Mouse (Mus musculus): ENCODE measurements around the gene Fermt1. TPM values are rescaled to one million over a fixed set of nuclear protein-coding genes. Genes with fewer than 3 reads are reported as not detected.

Gene Fermt1
- polyA plus RNA-seq, 1 experiment from 2014 or later, result 53.2 TPM

DNA sequence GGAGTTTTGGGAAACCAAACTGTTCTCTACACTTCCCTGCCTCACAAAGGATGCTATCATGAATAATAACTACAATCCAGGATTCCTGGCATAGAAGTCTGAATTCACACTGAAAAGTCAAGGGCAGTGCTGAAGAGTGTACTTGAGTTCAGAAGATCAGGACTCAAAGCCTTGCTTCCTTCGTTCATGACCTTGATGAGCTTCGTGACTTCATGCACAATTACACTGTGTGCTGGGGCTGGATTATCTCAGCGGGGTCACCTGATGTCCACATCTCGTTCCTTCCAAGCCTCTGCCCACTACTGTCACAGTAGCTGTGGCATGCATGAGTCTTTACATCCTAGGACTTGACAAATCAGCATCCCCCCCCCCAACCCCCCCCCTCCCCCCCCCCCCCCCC, 44.1 kb downstream of the Fermt1 start:
- no peak for ATAC-seq
- H3K4me1 ChIP-seq (ENCODE audit: control insufficient read depth, insufficient read depth, low read length), result no peaks in the 10 kb centered on the region
- no peaks in the 10 kb centered on the region for H3K36me3 ChIP-seq (ENCODE audit: control insufficient read depth, insufficient read depth, low read length)
- no peaks in the 10 kb centered on the region for H3K9me3 ChIP-seq (ENCODE audit: control insufficient read depth, low read length)
- no peak overlapping the region for H3K27ac ChIP-seq (ENCODE audit: low read length)
- no peak overlapping the region for H3K4me3 ChIP-seq (ENCODE audit: low read length)
- no peaks in the 10 kb centered on the region for H3K27me3 ChIP-seq (replicated peaks; ENCODE audit: control insufficient read depth, insufficient read depth, low read length)
- H3K9ac ChIP-seq (ENCODE audit: low read depth, low read length), result no peak overlapping the region
- H3K4me2 ChIP-seq (ENCODE audit: low read depth, low read length), result no peak overlapping the region
- WGBS, result 73% methylated on average over 4 of the region's 4 CpGs

DNA sequence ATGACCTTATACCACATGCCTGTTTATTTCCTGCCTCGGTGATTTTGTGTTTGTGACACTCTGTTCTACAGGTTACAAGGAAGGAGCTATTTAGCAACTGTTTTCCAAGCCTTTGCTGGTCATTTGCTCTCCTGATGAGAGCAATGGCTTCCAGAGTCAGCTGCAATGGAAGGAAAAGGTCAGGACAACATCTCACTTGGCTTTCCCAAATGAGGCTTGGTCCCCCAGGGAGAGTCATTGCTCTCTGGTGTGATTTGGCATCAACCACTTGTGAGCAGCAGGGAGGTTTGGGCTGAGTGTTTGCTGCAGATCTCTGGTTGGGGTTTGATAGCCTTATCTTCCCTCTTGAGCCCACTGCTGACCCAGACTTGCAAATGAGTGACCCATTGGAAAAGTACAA, 45.1 kb downstream of the Fermt1 start:
- Histone ChIP-seq H3K36me3 (ENCODE audit: control insufficient read depth, insufficient read depth, low read length) (no peaks in the 10 kb centered on the region), H3K9me3 (ENCODE audit: control insufficient read depth, low read length) (no peaks in the 10 kb centered on the region), H3K9ac (ENCODE audit: low read depth, low read length) (no peak overlapping the region), H3K4me1 (ENCODE audit: control insufficient read depth, insufficient read depth, low read length) (no peaks in the 10 kb centered on the region), H3K27me3 (replicated peaks; ENCODE audit: control insufficient read depth, insufficient read depth, low read length) (no peaks in the 10 kb centered on the region), H3K4me3 (ENCODE audit: low read length) (no peak overlapping the region), H3K27ac (ENCODE audit: low read length) (no peak overlapping the region), H3K4me2 (ENCODE audit: low read depth, low read length) (no peak overlapping the region)
- WGBS, result 89% methylated on average over 1 of the region's 1 CpGs
- no peak for ATAC-seq

DNA sequence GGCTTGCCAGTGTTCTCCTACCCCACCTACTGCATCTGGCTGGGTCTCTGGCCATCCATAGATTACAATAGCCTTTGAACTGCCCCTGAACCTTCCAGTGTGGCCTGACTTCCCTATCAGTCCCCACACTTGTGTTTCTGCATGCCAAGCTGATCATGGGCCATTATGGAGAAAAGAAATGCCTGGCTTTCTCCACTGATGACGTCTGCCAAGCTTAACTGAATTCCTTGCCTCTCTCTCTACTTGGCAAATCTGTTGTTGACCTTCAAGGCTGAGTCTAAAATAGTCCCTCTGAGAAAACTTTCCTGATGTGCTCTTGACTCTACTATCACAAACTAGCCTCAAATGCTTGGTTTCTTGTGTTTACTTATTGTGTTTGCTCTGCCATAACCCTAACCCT, 47.5 kb downstream of the Fermt1 start:
- WGBS, result 49% methylated on average over 1 of the region's 1 CpGs

GRCm38 (mm10) chr2:132893826-132894225, 51.9 kb downstream of the Fermt1 start:
- Histone ChIP-seq H3K9me3 (ENCODE audit: control insufficient read depth, low read length) (no peaks in the 10 kb centered on the region), H3K4me2 (ENCODE audit: low read depth, low read length) (no peak overlapping the region), H3K27me3 (replicated peaks; ENCODE audit: control insufficient read depth, insufficient read depth, low read length) (no peaks in the 10 kb centered on the region), H3K36me3 (ENCODE audit: control insufficient read depth, insufficient read depth, low read length) (no peaks in the 10 kb centered on the region), H3K27ac (ENCODE audit: low read length) (no peak overlapping the region), H3K4me1 (ENCODE audit: control insufficient read depth, insufficient read depth, low read length) (no peaks in the 10 kb centered on the region), H3K9ac (ENCODE audit: low read depth, low read length) (no peak overlapping the region), H3K4me3 (ENCODE audit: low read length) (no peak overlapping the region)
- no peak for ATAC-seq
- 71% methylated on average over 5 of the region's 5 CpGs for WGBS

More for the DNA sequence above, 47.5 kb downstream of the Fermt1 start:
- ATAC-seq, result no peak
- H3K4me3 ChIP-seq (ENCODE audit: low read length), result no peak overlapping the region
- no peak overlapping the region for H3K4me2 ChIP-seq (ENCODE audit: low read depth, low read length)
- no peak overlapping the region for H3K9ac ChIP-seq (ENCODE audit: low read depth, low read length)
- H3K9me3 ChIP-seq (ENCODE audit: control insufficient read depth, low read length), result no peaks in the 10 kb centered on the region
- H3K27ac ChIP-seq (ENCODE audit: low read length), result no peak overlapping the region
- H3K4me1 ChIP-seq (ENCODE audit: control insufficient read depth, insufficient read depth, low read length), result no peaks in the 10 kb centered on the region
- H3K36me3 ChIP-seq (ENCODE audit: control insufficient read depth, insufficient read depth, low read length), result no peaks in the 10 kb centered on the region
- no peaks in the 10 kb centered on the region for H3K27me3 ChIP-seq (replicated peaks; ENCODE audit: control insufficient read depth, insufficient read depth, low read length)

GRCm38 (mm10) chr2:132885312-132885711, 60.4 kb downstream of the Fermt1 start:
- Histone ChIP-seq H3K4me2 (ENCODE audit: low read depth, low read length) (no peak overlapping the region), H3K27ac (ENCODE audit: low read length) (no peak overlapping the region), H3K36me3 (ENCODE audit: control insufficient read depth, insufficient read depth, low read length) (no peaks in the 10 kb centered on the region), H3K27me3 (replicated peaks; ENCODE audit: control insufficient read depth, insufficient read depth, low read length) (peaks cover 5% of the 10 kb centered on the region), H3K9me3 (ENCODE audit: control insufficient read depth, low read length) (no peaks in the 10 kb centered on the region), H3K4me3 (ENCODE audit: low read length) (no peak overlapping the region), H3K9ac (ENCODE audit: low read depth, low read length) (no peak overlapping the region), H3K4me1 (ENCODE audit: control insufficient read depth, insufficient read depth, low read length) (no peaks in the 10 kb centered on the region)
- ATAC-seq, result no peak
- 81% methylated on average over 7 of the region's 7 CpGs for WGBS

- H3K4me3 ChIP-seq (ENCODE audit: low read length), result no peak overlapping the region
- H3K9ac ChIP-seq (ENCODE audit: low read depth, low read length), result no peak overlapping the region
- no peak overlapping the region for H3K4me2 ChIP-seq (ENCODE audit: low read depth, low read length)
- H3K36me3 ChIP-seq (ENCODE audit: control insufficient read depth, insufficient read depth, low read length), result no peaks in the 10 kb centered on the region
- no peak for ATAC-seq
- no peak overlapping the region for H3K27ac ChIP-seq (ENCODE audit: low read length)
- no peaks in the 10 kb centered on the region for H3K9me3 ChIP-seq (ENCODE audit: control insufficient read depth, low read length)
- H3K27me3 ChIP-seq (replicated peaks; ENCODE audit: control insufficient read depth, insufficient read depth, low read length), result peaks cover 7% of the 10 kb centered on the region
- WGBS, result 50% methylated on average over 8 of the region's 8 CpGs
- no peaks in the 10 kb centered on the region for H3K4me1 ChIP-seq (ENCODE audit: control insufficient read depth, insufficient read depth, low read length)
Observed at GRCm38 (mm10) chr2:132884303-132884967, 61.3 kb downstream of the Fermt1 start.

- peak within 1 kb of the TSS; percentile 38 for H3K9ac ChIP-seq (ENCODE audit: low read depth, low read length)
- peak within 1 kb of the TSS; percentile 54 for H3K4me3 ChIP-seq (ENCODE audit: low read length)
- ATAC-seq, result no peak
- peaks cover 17% of the 10 kb centered on the region for H3K27me3 ChIP-seq (replicated peaks; ENCODE audit: control insufficient read depth, insufficient read depth, low read length)
- H3K36me3 ChIP-seq (ENCODE audit: control insufficient read depth, insufficient read depth, low read length), result no peaks in the 10 kb centered on the region
- no peak within 1 kb of the TSS for H3K27ac ChIP-seq (ENCODE audit: low read length)
- no peaks in the 10 kb centered on the region for H3K9me3 ChIP-seq (ENCODE audit: control insufficient read depth, low read length)
- peak within 1 kb of the TSS; percentile 97 for H3K4me2 ChIP-seq (ENCODE audit: low read depth, low read length)
- no peaks in the 10 kb centered on the region for H3K4me1 ChIP-seq (ENCODE audit: control insufficient read depth, insufficient read depth, low read length)
- 25% methylated on average over 12 of the region's 12 CpGs for WGBS
Observed at GRCm38 (mm10) chr2:132880844-132881645, 64.7 kb downstream of the Fermt1 start, which contains the start of gene Lrrn4. TSS of gene Lrrn4 (minus strand) at chr2:132880891.

- H3K9me3 ChIP-seq (ENCODE audit: control insufficient read depth, low read length), result no peaks in the 10 kb centered on the region
- ATAC-seq, result peak; percentile 87
- peak overlapping the region; percentile 38 for H3K9ac ChIP-seq (ENCODE audit: low read depth, low read length)
- H3K36me3 ChIP-seq (ENCODE audit: control insufficient read depth, insufficient read depth, low read length), result no peaks in the 10 kb centered on the region
- no peaks in the 10 kb centered on the region for H3K4me1 ChIP-seq (ENCODE audit: control insufficient read depth, insufficient read depth, low read length)
- H3K4me2 ChIP-seq (ENCODE audit: low read depth, low read length), result peak overlapping the region; percentile 97
- H3K27me3 ChIP-seq (replicated peaks; ENCODE audit: control insufficient read depth, insufficient read depth, low read length), result peaks cover 17% of the 10 kb centered on the region
- peak overlapping the region; percentile 54 for H3K4me3 ChIP-seq (ENCODE audit: low read length)
- under 1% methylated on average over 58 of the region's 58 CpGs for WGBS
- H3K27ac ChIP-seq (ENCODE audit: low read length), result no peak overlapping the region
Observed at GRCm38 (mm10) chr2:132879261-132880044, 66.3 kb downstream of the Fermt1 start.

DNA sequence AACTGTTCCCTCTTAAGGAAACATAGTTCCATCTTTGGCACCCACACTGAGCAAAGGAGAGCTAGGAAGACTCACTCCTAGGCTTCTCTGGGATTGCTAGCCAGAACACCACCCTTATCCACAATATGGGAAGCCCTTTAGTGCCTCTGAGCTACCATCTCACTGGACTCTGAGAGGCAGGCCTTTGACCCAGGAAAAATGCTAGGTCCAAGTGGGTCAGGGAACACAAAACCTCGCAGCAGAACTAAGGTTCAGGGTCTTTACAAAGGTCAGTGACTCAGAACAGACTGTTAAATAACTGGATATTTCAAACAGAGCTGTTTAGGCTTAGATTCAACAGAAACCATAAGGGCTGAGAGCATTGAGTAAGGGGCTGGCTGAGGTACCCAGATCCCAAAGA, 68.7 kb downstream of the Fermt1 start:
- no peak for ATAC-seq

More for the DNA sequence above, 68.7 kb downstream of the Fermt1 start:
- 72% methylated on average over 1 of the region's 1 CpGs for WGBS
- H3K4me2 ChIP-seq (ENCODE audit: low read depth, low read length), result no peak overlapping the region
- H3K27me3 ChIP-seq (replicated peaks; ENCODE audit: control insufficient read depth, insufficient read depth, low read length), result peaks cover 17% of the 10 kb centered on the region
- H3K9me3 ChIP-seq (ENCODE audit: control insufficient read depth, low read length), result no peaks in the 10 kb centered on the region
- H3K4me1 ChIP-seq (ENCODE audit: control insufficient read depth, insufficient read depth, low read length), result no peaks in the 10 kb centered on the region
- no peak overlapping the region for H3K4me3 ChIP-seq (ENCODE audit: low read length)
- no peak overlapping the region for H3K9ac ChIP-seq (ENCODE audit: low read depth, low read length)
- H3K36me3 ChIP-seq (ENCODE audit: control insufficient read depth, insufficient read depth, low read length), result no peaks in the 10 kb centered on the region
- no peak overlapping the region for H3K27ac ChIP-seq (ENCODE audit: low read length)
